Mouse (Mus musculus): ENCODE measurements around the gene Dpm2. TPM values are rescaled to one million over a fixed set of nuclear protein-coding genes. Genes with fewer than 3 reads are reported as not detected.

Dpm2 gene
- total RNA-seq (2014; fragmentation: Nextera tagmentation): 93.4 and 126 TPM in 2 replicates
- total RNA-seq (2017): 32.8 and 33.4 TPM in 2 replicates

- peak; percentile 82 for ATAC-seq (replicated peaks; ENCODE audit: poor library complexity, severe bottlenecking)
These were observed at the start of gene Dpm2 for GRCm38 (mm10) chr2:32570698-32571494. Gene Dpm2, plus strand, starts transcription at chr2:32570858.

GRCm38 (mm10) chr2:32524536-32525031, 46.1 kb upstream of the Dpm2 start:
- ATAC-seq (replicated peaks; ENCODE audit: poor library complexity, severe bottlenecking): no peak

DNA sequence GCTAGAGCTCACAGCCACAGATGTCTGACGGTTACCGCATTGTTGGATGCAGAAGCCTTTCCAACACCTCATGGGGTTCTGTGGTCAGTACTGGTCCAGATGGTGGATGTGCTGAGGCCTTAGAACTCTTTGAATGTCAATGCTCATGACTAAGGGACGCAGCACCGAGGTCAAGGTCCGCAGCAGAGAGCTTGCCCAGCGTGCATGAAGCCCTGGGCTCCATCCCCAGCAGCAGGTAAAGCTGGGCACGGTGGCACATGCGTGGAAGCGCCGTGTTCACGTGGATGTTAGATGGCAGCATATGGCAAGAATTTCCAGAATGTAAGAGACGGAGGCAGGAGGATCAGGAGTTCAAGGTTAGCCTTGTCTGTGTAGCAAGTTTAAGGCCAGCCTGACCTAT, 44.8 kb upstream of the Dpm2 start:
- ATAC-seq (replicated peaks; ENCODE audit: poor library complexity, severe bottlenecking): no peak

- no peak for ATAC-seq (replicated peaks; ENCODE audit: poor library complexity, severe bottlenecking)
These were observed 43.1 kb upstream of the Dpm2 start for GRCm38 (mm10) chr2:32527468-32527966.

- no peak for ATAC-seq (replicated peaks; ENCODE audit: poor library complexity, severe bottlenecking)
These were observed 42.3 kb upstream of the Dpm2 start for GRCm38 (mm10) chr2:32528326-32528725.

GRCm38 (mm10) chr2:32530479-32530878, 40.2 kb upstream of the Dpm2 start:
- ATAC-seq (replicated peaks; ENCODE audit: poor library complexity, severe bottlenecking): peak; percentile 34

DNA sequence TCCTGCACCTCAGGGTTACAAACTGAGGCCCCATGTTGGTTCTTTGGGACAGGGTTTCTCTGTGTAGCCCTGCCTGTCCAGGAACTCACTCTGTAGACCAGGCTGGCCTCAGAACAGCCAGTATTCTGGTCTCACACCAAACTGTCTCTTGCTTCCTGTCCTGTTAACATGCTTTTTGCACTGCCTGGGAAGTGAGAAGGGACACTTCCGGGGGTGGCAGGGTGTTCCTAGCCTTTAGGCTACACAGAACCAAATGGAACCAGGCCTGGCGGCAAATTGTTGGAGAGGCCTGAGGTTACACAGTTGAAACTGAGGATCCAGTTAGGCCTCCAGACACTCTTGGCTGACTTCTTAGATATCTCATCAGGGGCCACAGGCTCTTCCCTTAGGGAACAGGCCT, 37.5 kb upstream of the Dpm2 start:
- no peak for ATAC-seq (replicated peaks; ENCODE audit: poor library complexity, severe bottlenecking)

DNA sequence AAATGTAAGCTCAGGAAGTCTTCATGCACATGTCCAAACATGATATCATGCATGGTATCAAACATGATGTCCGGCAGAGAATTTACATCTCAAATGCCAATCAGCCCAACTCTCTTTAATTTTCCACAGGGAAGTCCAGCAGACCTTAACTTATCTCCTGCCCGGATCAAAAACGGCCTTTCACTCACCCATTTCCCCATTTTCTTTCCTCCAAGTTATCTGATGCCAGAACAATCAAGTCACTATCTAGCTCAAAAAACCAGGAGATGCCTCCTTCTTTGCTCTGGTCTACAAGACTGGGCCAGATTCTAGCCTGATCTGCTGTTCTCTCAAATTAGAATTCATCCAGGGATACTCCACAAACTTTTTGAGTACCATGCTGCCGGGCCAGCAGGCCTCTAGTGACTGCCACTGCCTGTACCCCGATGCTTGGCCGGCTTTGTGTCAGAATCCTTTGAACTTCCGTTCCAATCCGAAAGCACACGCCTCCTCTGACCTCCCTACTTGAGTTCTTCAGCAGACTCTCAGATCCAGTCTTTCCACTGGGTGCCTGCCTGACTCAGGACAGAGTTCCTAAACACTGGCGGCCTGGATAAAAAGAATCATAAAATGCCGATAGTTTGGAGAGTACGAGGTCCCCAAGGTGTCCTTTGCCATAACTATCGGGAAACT, 36.5 kb upstream of the Dpm2 start:
- ATAC-seq (replicated peaks; ENCODE audit: poor library complexity, severe bottlenecking): peak; percentile 19

- ATAC-seq (replicated peaks; ENCODE audit: poor library complexity, severe bottlenecking): peak; percentile 82
These were observed 35.8 kb upstream of the Dpm2 start, which contains the start of gene Fam102a for GRCm38 (mm10) chr2:32534733-32535471. Gene Fam102a, plus strand, starts transcription at chr2:32535332.

- no peak for ATAC-seq (replicated peaks; ENCODE audit: poor library complexity, severe bottlenecking)
These were observed 35.1 kb upstream of the Dpm2 start for GRCm38 (mm10) chr2:32535501-32535991.

GRCm38 (mm10) chr2:32536086-32536633, 34.5 kb upstream of the Dpm2 start:
- ATAC-seq (replicated peaks; ENCODE audit: poor library complexity, severe bottlenecking): no peak

DNA sequence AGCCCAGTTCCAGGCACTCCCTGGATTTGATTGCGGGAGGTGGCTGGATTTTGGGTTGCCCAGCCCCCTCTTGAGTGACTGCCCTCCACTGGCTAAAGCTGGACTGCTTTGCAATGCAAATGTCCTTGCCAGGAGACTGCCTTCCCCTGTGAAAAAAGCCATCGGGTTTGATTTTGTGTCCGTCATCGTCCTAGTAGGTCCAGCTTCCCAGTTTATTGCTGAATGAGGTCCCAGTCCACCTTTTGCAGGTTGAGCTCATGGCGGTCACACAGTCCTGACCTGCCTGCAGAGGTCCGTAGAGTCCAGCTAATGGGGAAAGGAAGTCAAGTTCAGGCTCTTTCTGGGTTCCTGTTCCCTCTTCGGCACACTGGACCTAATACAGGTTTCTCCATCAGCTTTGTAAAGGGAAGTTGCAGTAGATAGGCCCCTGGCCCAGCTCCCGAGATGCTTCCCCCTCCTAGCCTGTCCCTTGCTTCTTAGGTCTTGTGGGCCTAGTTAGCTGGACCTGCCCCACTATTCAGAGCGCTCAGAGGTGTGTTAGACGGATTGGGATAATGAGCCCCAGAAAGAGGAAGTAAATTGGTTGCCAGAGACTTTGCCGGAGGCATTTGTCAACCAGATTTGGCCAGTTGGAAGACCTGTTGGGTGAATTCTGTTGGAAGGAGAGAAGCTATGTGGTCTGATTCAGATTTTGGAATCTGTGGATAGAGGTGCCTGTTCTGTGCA, 33.9 kb upstream of the Dpm2 start:
- peak; percentile 40 for ATAC-seq (replicated peaks; ENCODE audit: poor library complexity, severe bottlenecking)

GRCm38 (mm10) chr2:32537360-32537905, 33.2 kb upstream of the Dpm2 start:
- ATAC-seq (replicated peaks; ENCODE audit: poor library complexity, severe bottlenecking): no peak

- no peak for ATAC-seq (replicated peaks; ENCODE audit: poor library complexity, severe bottlenecking)
These were observed 32.7 kb upstream of the Dpm2 start for GRCm38 (mm10) chr2:32537941-32538340.

- no peak for ATAC-seq (replicated peaks; ENCODE audit: poor library complexity, severe bottlenecking)
These were observed 32.2 kb upstream of the Dpm2 start for GRCm38 (mm10) chr2:32538461-32538860.

DNA sequence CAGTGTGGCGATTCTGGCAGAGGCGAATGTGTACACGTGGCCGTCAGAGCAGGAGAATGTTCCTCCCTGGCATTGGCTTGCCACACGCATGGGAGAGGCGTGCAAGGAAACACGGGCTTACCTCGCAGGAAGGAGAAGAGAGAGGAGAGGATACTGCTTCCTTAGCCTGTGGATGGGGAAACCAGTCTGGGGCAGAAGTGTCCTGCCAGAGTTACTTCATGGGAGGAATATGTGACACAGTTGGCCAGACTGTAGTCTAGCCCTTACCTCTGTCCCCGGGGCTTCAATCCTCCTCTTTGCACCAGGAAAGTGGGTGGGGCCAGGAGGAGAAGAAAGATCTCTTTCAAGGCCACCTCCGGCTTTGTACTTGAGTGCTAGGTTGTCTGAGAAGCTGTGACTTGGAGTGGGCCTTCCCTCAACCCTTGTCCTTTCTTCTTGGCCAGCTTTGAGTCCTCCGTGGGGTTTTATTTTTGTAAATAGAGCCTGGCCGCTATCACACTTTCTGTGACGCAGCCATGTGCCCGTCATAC, 31.1 kb upstream of the Dpm2 start:
- ATAC-seq (replicated peaks; ENCODE audit: poor library complexity, severe bottlenecking): no peak

DNA sequence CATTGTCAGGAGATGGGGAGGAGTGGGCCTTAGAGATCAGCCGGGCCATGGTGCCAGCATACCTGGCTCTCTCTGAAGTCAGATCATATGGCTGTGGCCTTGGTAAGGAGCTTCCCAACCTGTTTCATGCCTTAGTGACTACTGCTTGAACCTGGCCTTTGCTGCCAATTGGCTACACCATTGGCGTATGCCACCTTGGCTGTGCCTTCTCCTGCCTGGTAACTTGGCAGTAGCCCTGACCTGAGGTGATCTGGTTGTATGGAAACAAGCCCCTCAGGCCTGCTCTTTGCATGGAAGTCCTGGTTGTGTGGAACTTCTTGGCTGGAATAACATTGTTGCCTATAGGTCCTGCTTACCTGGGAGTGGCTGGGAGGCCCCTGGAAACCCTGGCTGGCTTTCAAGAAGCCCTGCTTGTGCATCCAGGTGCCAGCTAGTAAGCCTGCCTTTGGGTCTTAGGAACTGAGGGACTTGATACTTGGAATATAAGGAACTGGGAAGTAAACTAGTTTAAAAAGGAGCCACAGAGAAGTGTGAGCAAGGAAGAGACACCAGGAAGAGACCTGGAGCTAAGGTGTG, 29.2 kb upstream of the Dpm2 start:
- no peak for ATAC-seq (replicated peaks; ENCODE audit: poor library complexity, severe bottlenecking)

DNA sequence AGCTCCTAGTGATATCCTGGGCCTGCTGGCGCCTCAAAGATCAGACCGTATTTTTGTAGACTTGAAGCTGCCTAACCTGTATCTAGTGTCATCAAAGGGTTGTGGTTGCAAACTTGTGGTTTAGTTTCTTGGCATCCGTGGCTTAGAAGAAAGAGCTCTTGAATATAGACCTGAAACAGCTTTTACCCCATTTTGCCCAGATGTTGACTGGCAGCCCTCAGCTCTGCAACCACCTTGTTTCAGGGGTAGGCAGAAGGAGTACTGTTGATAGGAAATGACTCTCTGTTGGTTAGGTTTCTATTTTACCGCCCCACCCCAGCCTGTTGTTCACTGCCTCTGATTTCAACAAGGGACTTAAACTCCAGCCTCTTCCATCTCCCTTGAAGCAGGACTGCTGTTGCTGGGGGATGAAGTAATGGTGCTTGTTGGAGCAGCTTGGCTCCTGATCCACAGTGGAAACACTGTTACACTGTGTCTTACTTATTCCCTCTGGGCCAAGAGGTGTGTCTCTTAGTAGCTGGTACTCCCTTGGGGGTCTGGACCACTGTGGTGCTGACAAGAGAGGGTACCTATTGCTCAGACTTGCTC, 28.6 kb upstream of the Dpm2 start:
- ATAC-seq (replicated peaks; ENCODE audit: poor library complexity, severe bottlenecking): no peak
